Mouse (Mus musculus) T-cell, adult 2 months (primary cell): ENCODE measurements around the gene Olfr558.

Experiments
- DNase-seq: peaks from one replicate; pipeline ENCODE4 v3.0.0; 2022; ENCODE audit warnings: low spot score

Olfr558 gene

GRCm38 (mm10) chr7:102701915-102702314, at the start of gene Olfr558:
Gene Olfr558 (plus strand): TSS chr7:102702215.
- DNase-seq, result no peak

GRCm38 (mm10) chr7:102658523-102658922, 43.5 kb upstream of the Olfr558 start, which contains the start of gene Olfr555:
Gene Olfr555 (plus strand): TSS chr7:102658823.
- no peak for DNase-seq

GRCm38 (mm10) chr7:102664599-102664998, 37.4 kb upstream of the Olfr558 start, which contains the start of gene Olfr556:
Gene Olfr556 (plus strand): TSS chr7:102664899.
- DNase-seq, result no peak

- DNase-seq, result no peak
Observed at GRCm38 (mm10) chr7:102665378-102665777, 36.6 kb upstream of the Olfr558 start.

GRCm38 (mm10) chr7:102676225-102676624, 25.8 kb upstream of the Olfr558 start:
- no peak for DNase-seq

- no peak for DNase-seq
Observed at GRCm38 (mm10) chr7:102681916-102682315, 20.1 kb upstream of the Olfr558 start.

GRCm38 (mm10) chr7:102686944-102687501, 15.0 kb upstream of the Olfr558 start, which contains the start of gene Trim68:
Gene Trim68 (minus strand): TSS chr7:102687327.
- DNase-seq, result peak; percentile 94

- peak; percentile 17 for DNase-seq
Observed at GRCm38 (mm10) chr7:102695358-102696125, 6.5 kb upstream of the Olfr558 start, which contains the start of gene Olfr557. Gene Olfr557 (plus strand): TSS chr7:102695910.

- DNase-seq, result no peak
Observed at GRCm38 (mm10) chr7:102698461-102698860, 3.6 kb upstream of the Olfr558 start.

GRCm38 (mm10) chr7:102718970-102719369, 17.0 kb downstream of the Olfr558 start, which contains the start of gene Olfr33:
Gene Olfr33 (minus strand): TSS chr7:102719070.
- DNase-seq, result no peak

- DNase-seq, result no peak
Observed at GRCm38 (mm10) chr7:102727391-102727790, 25.4 kb downstream of the Olfr558 start, which contains the start of gene Olfr559. Gene Olfr559 (minus strand): TSS chr7:102727491.

- no peak for DNase-seq
Observed at GRCm38 (mm10) chr7:102733793-102734192, 31.8 kb downstream of the Olfr558 start.

GRCm38 (mm10) chr7:102737705-102738104, 35.7 kb downstream of the Olfr558 start:
- DNase-seq, result no peak

GRCm38 (mm10) chr7:102752086-102752485, 50.1 kb downstream of the Olfr558 start:
- no peak for DNase-seq

GRCm38 (mm10) chr7:102759266-102759665, 57.3 kb downstream of the Olfr558 start, which contains the start of the genes Olfr560 and Olfr78:
Gene Olfr560 (minus strand): TSS chr7:102759366.
Gene Olfr78 (minus strand): TSS chr7:102759471.
- no peak for DNase-seq
